Mouse (Mus musculus): ENCODE measurements around the gene Dffb. TPM values are rescaled to one million over a fixed set of nuclear protein-coding genes. Genes with fewer than 3 reads are reported as not detected.

Gene Dffb
- total RNA-seq (2021) (1 to 10 TPM; 2.7 to 3.0 TPM), polyA plus RNA-seq (2012; rRNA removed) (5.3 and 7.7 TPM in 2 replicates)
- long read RNA-seq, partial matches to known transcripts: 0 of 2 reads
- long read RNA-seq, other reads (novel, unspliced or antisense): 1 of 2 reads

GRCm38 (mm10) chr4:153974431-153975291, at the start of gene Dffb, which contains the start of gene Cep104:
Gene Dffb (minus strand): TSS chr4:153975126.
Gene Cep104 (plus strand): TSS chr4:153975194.
- Histone ChIP-seq H3K27me3 (ENCODE audit: control insufficient read depth, insufficient read depth, low read length) (no peaks in the 10 kb centered on the region), H3K4me3 (peak within 1 kb of the TSS; percentile 87), H3K79me2 (replicated peaks; ENCODE audit: control insufficient read depth, insufficient read depth, low read length) (peaks cover 3% of the 10 kb centered on the region), H3K4me1 (ENCODE audit: control insufficient read depth, insufficient read depth, low read length) (peaks cover 3% of the 10 kb centered on the region), H3K36me3 (ENCODE audit: control insufficient read depth, insufficient read depth, low read length) (no peaks in the 10 kb centered on the region), H3K27ac (peak within 1 kb of the TSS; percentile 81), H3K9ac (ENCODE audit: low read depth, low read length) (peak within 1 kb of the TSS; percentile 89)
- 0 out of 2 replicates have a peak, but pooled peaks have one; percentile 57 for TF ChIP-seq EP300 (IDR thresholded peaks at IDR 0.05; ENCODE audit: insufficient read depth, low read depth, low read length)
- no peak for TF ChIP-seq CTCF (IDR thresholded peaks at IDR 0.05)
- TF ChIP-seq POLR2A (IDR thresholded peaks at IDR 0.05; ENCODE audit: insufficient read depth, low read depth, low read length): peak; percentile 70; the same call in 1 of the 2 replicates
- WGBS: under 1% methylated on average over 68 of the region's 68 CpGs
- intact Hi-C loops (cut with DNase I): loop anchor here (1.0 to 2.0 kb wide), 2 partner anchors 18 to 38 kb away; partner anchors contain the start of gene A430005L14Rik
- DNase-seq: peak; percentile 95 to 96

- no peak overlapping the region for H3K9ac ChIP-seq (ENCODE audit: low read depth, low read length)
- H3K27me3 ChIP-seq (ENCODE audit: control insufficient read depth, insufficient read depth, low read length): no peaks in the 10 kb centered on the region
- H3K4me3 ChIP-seq: no peak overlapping the region
- no peak overlapping the region for H3K27ac ChIP-seq
- intact Hi-C loops (cut with DNase I): no loop called here
- peak in 1 of 2 experiments; percentile 38 for DNase-seq
- no peak for TF ChIP-seq CTCF (IDR thresholded peaks at IDR 0.05)
- WGBS: 20% methylated on average over 8 of the region's 8 CpGs
- H3K79me2 ChIP-seq (replicated peaks; ENCODE audit: control insufficient read depth, insufficient read depth, low read length): no peaks in the 10 kb centered on the region
- no peaks in the 10 kb centered on the region for H3K4me1 ChIP-seq (ENCODE audit: control insufficient read depth, insufficient read depth, low read length)
- no peaks in the 10 kb centered on the region for H3K36me3 ChIP-seq (ENCODE audit: control insufficient read depth, insufficient read depth, low read length)
Observed at GRCm38 (mm10) chr4:154023754-154024601, 49.1 kb upstream of the Dffb start.

GRCm38 (mm10) chr4:154022844-154023243, 47.9 kb upstream of the Dffb start:
- no peak for DNase-seq
- H3K79me2 ChIP-seq (replicated peaks; ENCODE audit: control insufficient read depth, insufficient read depth, low read length): no peaks in the 10 kb centered on the region
- no peaks in the 10 kb centered on the region for H3K36me3 ChIP-seq (ENCODE audit: control insufficient read depth, insufficient read depth, low read length)
- intact Hi-C loops (cut with DNase I): no loop called here
- 35% methylated on average over 4 of the region's 4 CpGs for WGBS
- no peak overlapping the region for H3K4me3 ChIP-seq
- no peaks in the 10 kb centered on the region for H3K4me1 ChIP-seq (ENCODE audit: control insufficient read depth, insufficient read depth, low read length)
- H3K27me3 ChIP-seq (ENCODE audit: control insufficient read depth, insufficient read depth, low read length): no peaks in the 10 kb centered on the region
- no peak for TF ChIP-seq CTCF (IDR thresholded peaks at IDR 0.05)
- TF ChIP-seq POLR2A (IDR thresholded peaks at IDR 0.05; ENCODE audit: insufficient read depth, low read depth, low read length): no peak
- no peak overlapping the region for H3K9ac ChIP-seq (ENCODE audit: low read depth, low read length)
- no peak overlapping the region for H3K27ac ChIP-seq

- no peak overlapping the region for H3K9ac ChIP-seq (ENCODE audit: low read depth, low read length)
- peak in 1 of 2 experiments; percentile 54 for DNase-seq
- H3K36me3 ChIP-seq (ENCODE audit: control insufficient read depth, insufficient read depth, low read length): no peaks in the 10 kb centered on the region
- H3K79me2 ChIP-seq (replicated peaks; ENCODE audit: control insufficient read depth, insufficient read depth, low read length): no peaks in the 10 kb centered on the region
- H3K4me3 ChIP-seq: no peak overlapping the region
- intact Hi-C loops (cut with DNase I): no loop called here
- 55% methylated on average over 4 of the region's 4 CpGs for WGBS
- no peak for TF ChIP-seq CTCF (IDR thresholded peaks at IDR 0.05)
- no peak for TF ChIP-seq EP300 (IDR thresholded peaks at IDR 0.05; ENCODE audit: insufficient read depth, low read depth, low read length)
- TF ChIP-seq POLR2A (IDR thresholded peaks at IDR 0.05; ENCODE audit: insufficient read depth, low read depth, low read length): no peak; the same call in 1 of the 2 replicates
- H3K27ac ChIP-seq: no peak overlapping the region
- H3K4me1 ChIP-seq (ENCODE audit: control insufficient read depth, insufficient read depth, low read length): no peaks in the 10 kb centered on the region
- H3K27me3 ChIP-seq (ENCODE audit: control insufficient read depth, insufficient read depth, low read length): no peaks in the 10 kb centered on the region
Observed at GRCm38 (mm10) chr4:154022407-154022806, 47.5 kb upstream of the Dffb start.

GRCm38 (mm10) chr4:154021432-154021831, 46.5 kb upstream of the Dffb start:
- no peaks in the 10 kb centered on the region for H3K36me3 ChIP-seq (ENCODE audit: control insufficient read depth, insufficient read depth, low read length)
- intact Hi-C loops (cut with DNase I): no loop called here
- WGBS: 85% methylated on average over 9 of the region's 9 CpGs

More at GRCm38 (mm10) chr4:154021432-154021831, 46.5 kb upstream of the Dffb start:
- Histone ChIP-seq H3K27me3 (ENCODE audit: control insufficient read depth, insufficient read depth, low read length) (no peaks in the 10 kb centered on the region), H3K4me1 (ENCODE audit: control insufficient read depth, insufficient read depth, low read length) (no peaks in the 10 kb centered on the region), H3K4me3 (no peak overlapping the region), H3K9ac (ENCODE audit: low read depth, low read length) (no peak overlapping the region), H3K27ac (no peak overlapping the region), H3K79me2 (replicated peaks; ENCODE audit: control insufficient read depth, insufficient read depth, low read length) (no peaks in the 10 kb centered on the region)
- DNase-seq: no peak
- no peak for TF ChIP-seq CTCF (IDR thresholded peaks at IDR 0.05)
- no peak for TF ChIP-seq POLR2A (IDR thresholded peaks at IDR 0.05; ENCODE audit: insufficient read depth, low read depth, low read length)
- no peak for TF ChIP-seq EP300 (IDR thresholded peaks at IDR 0.05; ENCODE audit: insufficient read depth, low read depth, low read length)

Measured in heart, adult 2 months (tissue).